Mouse (Mus musculus): ENCODE measurements at regions not wholly inside any gene's neighbourhood (a gene's known extent, or its start where the extent isn't known, plus 50 kb on each side); places are given as distances from the start of the nearest gene placed in this dataset.
A peak's percentile ranks its signal among the peaks of the same experiment; 100 is the strongest.

- no peak overlapping the region for H3K27ac ChIP-seq (ENCODE audit: insufficient read depth, low read depth, low read length, poor library complexity, severe bottlenecking)
- in situ Hi-C loops (cut with MboI; ENCODE audit: low sequenced_read_pairs in 2 of 2, unreplicated experiment in 2 of 2) = no loop called here
- no peak overlapping the region for H3K4me3 ChIP-seq (ENCODE audit: insufficient read depth in 1 of 2, low read depth in 1 of 2, low read length in 2 of 2, poor library complexity in 1 of 2, severe bottlenecking in 1 of 2)
- no peaks in the 10 kb centered on the region for H3K4me1 ChIP-seq (ENCODE audit: control insufficient read depth in 2 of 2, insufficient read depth in 2 of 2, low read length in 2 of 2, poor library complexity in 1 of 2)
- no peaks in the 10 kb centered on the region for H3K36me3 ChIP-seq (ENCODE audit: control insufficient read depth, insufficient read depth, low read length, poor library complexity, severe bottlenecking)
- no peak for DNase-seq (ENCODE audit: low read depth, low spot score)
- TF ChIP-seq HCFC1 (IDR thresholded peaks at IDR 0.05; ENCODE audit: borderline replicate concordance, insufficient read depth, low read length) (no peak), ZNF384 (IDR thresholded peaks at IDR 0.05; ENCODE audit: low read depth, low read length) (no peak), ZC3H11A (IDR thresholded peaks at IDR 0.05; ENCODE audit: borderline replicate concordance, low read depth, low read length) (no peak), CHD2 (IDR thresholded peaks at IDR 0.05; ENCODE audit: low read depth, low read length) (no peak), MAFK (IDR thresholded peaks at IDR 0.05; ENCODE audit: insufficient read depth, low read depth, low read length) (no peak)
- H3K9ac ChIP-seq (ENCODE audit: insufficient read depth, low read depth, low read length, poor library complexity, severe bottlenecking) = no peak overlapping the region
- no peaks in the 10 kb centered on the region for H3K9me3 ChIP-seq (ENCODE audit: control insufficient read depth, insufficient read depth, low read depth, low read length)
Measured at GRCm38 (mm10) chr11:14174594-14174993, 424.5 kb upstream of the Pom121l12 start.

- Histone ChIP-seq H3K9ac (ENCODE audit: insufficient read depth, low read depth, low read length, poor library complexity, severe bottlenecking) (no peak overlapping the region), H3K4me3 (ENCODE audit: insufficient read depth in 1 of 2, low read depth in 1 of 2, low read length in 2 of 2, poor library complexity in 1 of 2, severe bottlenecking in 1 of 2) (no peak overlapping the region), H3K4me1 (ENCODE audit: control insufficient read depth in 2 of 2, insufficient read depth in 2 of 2, low read length in 2 of 2, poor library complexity in 1 of 2) (0 out of 4 replicates have a peak, but pooled peaks cover 0 to 2% of the 10 kb centered on the region in 2 experiments), H3K9me3 (ENCODE audit: control insufficient read depth, insufficient read depth, low read depth, low read length) (no peaks in the 10 kb centered on the region), H3K27ac (ENCODE audit: insufficient read depth, low read depth, low read length, poor library complexity, severe bottlenecking) (no peak overlapping the region), H3K36me3 (ENCODE audit: control insufficient read depth, insufficient read depth, low read length, poor library complexity, severe bottlenecking) (no peaks in the 10 kb centered on the region)
- TF ChIP-seq ZNF384 (IDR thresholded peaks at IDR 0.05; ENCODE audit: low read depth, low read length) = peak; percentile 52; the same call in 1 of the 2 replicates
- TF ChIP-seq CHD2 (IDR thresholded peaks at IDR 0.05; ENCODE audit: low read depth, low read length) = peak; percentile 60
- no peak for TF ChIP-seq MAFK (IDR thresholded peaks at IDR 0.05; ENCODE audit: insufficient read depth, low read depth, low read length)
- peak; percentile 66 for DNase-seq (ENCODE audit: low read depth, low spot score)
- in situ Hi-C loops (cut with MboI; ENCODE audit: low sequenced_read_pairs in 2 of 2, unreplicated experiment in 2 of 2) = no loop called here
Measured at GRCm38 (mm10) chr11:14182020-14182419, 417.1 kb upstream of the Pom121l12 start.

DNA sequence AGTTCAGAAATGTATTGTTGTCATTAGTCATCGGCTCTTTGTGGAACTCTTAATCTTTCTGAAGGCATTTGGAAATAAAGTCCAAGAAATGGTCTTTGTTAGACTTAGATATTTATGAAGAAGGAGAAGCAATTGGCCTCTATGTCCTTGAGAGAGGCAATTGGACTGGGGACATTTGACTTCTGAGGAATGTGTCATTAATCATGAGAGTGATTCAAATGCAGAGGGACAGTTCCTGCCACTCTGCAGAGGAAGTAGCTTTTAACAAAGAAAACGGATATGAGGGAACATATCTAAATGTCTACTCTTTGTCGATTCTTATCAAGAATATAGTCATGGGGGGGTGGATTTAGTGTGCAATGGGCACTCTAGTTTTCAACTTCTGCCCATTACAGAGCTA, 416.6 kb upstream of the Pom121l12 start:
- Histone ChIP-seq H3K36me3 (ENCODE audit: control insufficient read depth, insufficient read depth, low read length, poor library complexity, severe bottlenecking) (no peaks in the 10 kb centered on the region), H3K27ac (ENCODE audit: insufficient read depth, low read depth, low read length, poor library complexity, severe bottlenecking) (no peak overlapping the region), H3K9ac (ENCODE audit: insufficient read depth, low read depth, low read length, poor library complexity, severe bottlenecking) (no peak overlapping the region), H3K9me3 (ENCODE audit: control insufficient read depth, insufficient read depth, low read depth, low read length) (no peaks in the 10 kb centered on the region), H3K4me3 (ENCODE audit: insufficient read depth in 1 of 2, low read depth in 1 of 2, low read length in 2 of 2, poor library complexity in 1 of 2, severe bottlenecking in 1 of 2) (no peak overlapping the region), H3K4me1 (ENCODE audit: control insufficient read depth in 2 of 2, insufficient read depth in 2 of 2, low read length in 2 of 2, poor library complexity in 1 of 2) (0 out of 4 replicates have a peak, but pooled peaks cover 0 to 2% of the 10 kb centered on the region in 2 experiments)
- in situ Hi-C loops (cut with MboI; ENCODE audit: low sequenced_read_pairs in 2 of 2, unreplicated experiment in 2 of 2) = no loop called here
- no peak for DNase-seq (ENCODE audit: low read depth, low spot score)
- no peak for TF ChIP-seq HCFC1 (IDR thresholded peaks at IDR 0.05; ENCODE audit: borderline replicate concordance, insufficient read depth, low read length)
- no peak for TF ChIP-seq CHD2 (IDR thresholded peaks at IDR 0.05; ENCODE audit: low read depth, low read length)
- TF ChIP-seq ZC3H11A (IDR thresholded peaks at IDR 0.05; ENCODE audit: borderline replicate concordance, low read depth, low read length) = no peak
- TF ChIP-seq ZNF384 (IDR thresholded peaks at IDR 0.05; ENCODE audit: low read depth, low read length) = no peak
- no peak for TF ChIP-seq MAFK (IDR thresholded peaks at IDR 0.05; ENCODE audit: insufficient read depth, low read depth, low read length)

DNA sequence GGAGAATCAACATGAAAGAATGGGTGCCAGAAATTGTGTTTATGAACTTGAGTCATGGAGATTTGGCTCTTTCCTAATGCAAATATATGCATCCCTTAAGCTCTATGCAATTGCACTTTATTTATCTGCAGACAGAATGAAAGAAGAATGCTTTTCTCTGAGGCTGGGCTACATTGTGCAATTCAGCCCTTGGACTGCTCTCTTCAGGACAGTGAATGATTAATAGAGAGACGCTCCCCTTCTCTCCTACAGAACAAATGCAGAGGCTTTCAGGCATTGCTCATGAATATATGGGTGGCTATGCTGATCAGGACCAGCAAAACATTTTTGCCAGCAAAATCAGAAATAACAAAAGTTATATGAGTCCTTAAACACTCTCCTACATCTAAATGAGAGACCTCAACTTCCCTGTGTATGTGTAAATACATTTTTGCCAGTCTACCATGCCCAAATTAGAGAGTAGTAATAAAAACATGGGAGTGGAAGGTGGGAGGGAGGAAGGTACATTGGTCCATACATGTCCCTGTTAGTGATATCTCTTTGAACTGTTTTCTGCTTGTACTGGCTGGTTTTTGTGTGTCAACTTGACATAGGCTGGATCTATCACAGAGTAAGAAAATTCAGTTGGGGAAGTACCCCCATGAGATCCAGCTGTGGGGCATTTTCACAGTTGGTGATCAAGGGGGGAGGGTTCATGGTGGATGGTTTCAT, 415.7 kb upstream of the Pom121l12 start:
- H3K27ac ChIP-seq (ENCODE audit: insufficient read depth, low read depth, low read length, poor library complexity, severe bottlenecking) = no peak overlapping the region
- 0 out of 4 replicates have a peak, but pooled peaks cover 0 to 2% of the 10 kb centered on the region in 2 experiments for H3K4me1 ChIP-seq (ENCODE audit: control insufficient read depth in 2 of 2, insufficient read depth in 2 of 2, low read length in 2 of 2, poor library complexity in 1 of 2)
- H3K9ac ChIP-seq (ENCODE audit: insufficient read depth, low read depth, low read length, poor library complexity, severe bottlenecking) = no peak overlapping the region
- H3K4me3 ChIP-seq (ENCODE audit: insufficient read depth in 1 of 2, low read depth in 1 of 2, low read length in 2 of 2, poor library complexity in 1 of 2, severe bottlenecking in 1 of 2) = no peak overlapping the region
- DNase-seq (ENCODE audit: low read depth, low spot score) = no peak
- TF ChIP-seq HCFC1 (IDR thresholded peaks at IDR 0.05; ENCODE audit: borderline replicate concordance, insufficient read depth, low read length) (no peak), MAFK (IDR thresholded peaks at IDR 0.05; ENCODE audit: insufficient read depth, low read depth, low read length) (no peak), ZNF384 (IDR thresholded peaks at IDR 0.05; ENCODE audit: low read depth, low read length) (no peak), CHD2 (IDR thresholded peaks at IDR 0.05; ENCODE audit: low read depth, low read length) (no peak), ZC3H11A (IDR thresholded peaks at IDR 0.05; ENCODE audit: borderline replicate concordance, low read depth, low read length) (no peak)
- no peaks in the 10 kb centered on the region for H3K9me3 ChIP-seq (ENCODE audit: control insufficient read depth, insufficient read depth, low read depth, low read length)
- in situ Hi-C loops (cut with MboI; ENCODE audit: low sequenced_read_pairs in 2 of 2, unreplicated experiment in 2 of 2) = no loop called here
- no peaks in the 10 kb centered on the region for H3K36me3 ChIP-seq (ENCODE audit: control insufficient read depth, insufficient read depth, low read length, poor library complexity, severe bottlenecking)

Data from ES-E14 (cell line).